Mouse (Mus musculus) limb, embryonic 14.5 days (tissue): ENCODE measurements at regions not wholly inside any gene's neighbourhood (a gene's known extent, or its start where the extent isn't known, plus 50 kb on each side); places are given as distances from the start of the nearest gene placed in this dataset.

Experiments
- ATAC-seq: fragments of 200-750 bp; cut with Nextera tagmentation; 2 replicates; pipeline ENCODE4 v1.8.0; 2017; ENCODE audit warnings: low read depth, moderate number of reproducible peaks, moderate TSS enrichment; ENCODE audit not compliant: low FRiP score
- DNase-seq: peaks from one replicate; pipeline ENCODE4 v3.0.0-alpha.2; 2015; ENCODE audit warnings: low spot score
- H3K27ac ChIP-seq: fragments of 300-500 bp; sonication (generic); replicated peaks from 2 replicates; pipeline ENCODE4 v1.5.1; 2014; ENCODE audit warnings: low read depth, mild to moderate bottlenecking, low read length, moderate library complexity, mixed read lengths
- H3K27me3 ChIP-seq: fragments of 300-500 bp; sonication (generic); 2 replicates; pipeline ENCODE4 v1.6.1; 2014; ENCODE audit warnings: low read length, mixed read lengths; ENCODE audit not compliant: control insufficient read depth, insufficient read depth
- H3K36me3 ChIP-seq: fragments of 300-500 bp; sonication (generic); 2 replicates; pipeline ENCODE4 v1.6.1; 2014; ENCODE audit warnings: mild to moderate bottlenecking, low read length, moderate library complexity, mixed read lengths; ENCODE audit not compliant: control insufficient read depth, insufficient read depth
- H3K4me1 ChIP-seq: fragments of 300-500 bp; sonication (generic); 2 replicates; pipeline ENCODE4 v1.6.1; 2014; ENCODE audit warnings: antibody characterized with exemption, low read length, mixed read lengths; ENCODE audit not compliant: control insufficient read depth, insufficient read depth
- H3K4me2 ChIP-seq: fragments of 300-500 bp; sonication (generic); replicated peaks from 2 replicates; pipeline ENCODE4 v1.6.1; 2014; ENCODE audit warnings: low read depth, mild to moderate bottlenecking, low read length, moderate library complexity; ENCODE audit not compliant: severe bottlenecking
- H3K4me3 ChIP-seq: fragments of 300-500 bp; sonication (generic); replicated peaks from 2 replicates; pipeline ENCODE4 v1.5.1; 2014; ENCODE audit warnings: low read length
- H3K9ac ChIP-seq: fragments of 300-500 bp; sonication (generic); 2 replicates; pipeline ENCODE4 v1.6.1; 2014; ENCODE audit warnings: mild to moderate bottlenecking, low read depth, low read length, moderate library complexity; ENCODE audit not compliant: severe bottlenecking
- H3K9me3 ChIP-seq: fragments of 300-500 bp; sonication (generic); 2 replicates; pipeline ENCODE4 v1.6.1; 2016; ENCODE audit warnings: low read length; ENCODE audit not compliant: control insufficient read depth
- POLR2A ChIP-seq: fragments of 200-500 bp; IDR thresholded peaks from 2 replicates; pipeline ENCODE4 v1.8.0; 2012; ENCODE audit warnings: inconsistent platforms, mild to moderate bottlenecking, moderate library complexity, borderline replicate concordance; ENCODE audit not compliant: insufficient read depth, insufficient read length; ENCODE audit errors: extremely low read depth
- WGBS: fragments of 180-500 bp; shearing (Covaris S2); extraction: QIAGEN DNeasy Blood & Tissue Kit; methylation state at CpG from one replicate; pipeline ENCODE4 v1.1.7; 2014; 5-methylcytosine and 5-hydroxymethylcytosine counted together

DNA sequence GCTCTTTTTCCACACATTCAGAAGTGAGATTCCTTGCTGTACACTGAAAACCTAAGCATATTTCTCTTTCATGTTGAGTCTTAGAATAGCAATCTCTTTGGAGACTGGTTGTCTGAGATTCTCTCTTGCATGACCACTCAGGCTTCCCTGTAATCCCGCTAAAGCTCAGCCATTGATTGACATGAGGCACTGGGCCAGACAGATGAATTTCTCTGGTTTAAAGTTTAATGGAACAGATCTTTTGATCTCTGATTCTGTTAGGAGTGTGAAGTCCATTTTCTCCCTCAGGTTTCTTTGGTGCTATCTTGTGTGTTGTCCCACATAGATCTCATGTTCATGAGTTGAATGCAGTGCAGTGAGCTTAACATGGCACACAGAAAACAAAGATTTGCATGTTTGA lies 435.4 kb upstream of the Gpc5 start:
- WGBS: 76% methylated on average over 1 of the region's 1 CpGs
- Histone ChIP-seq H3K4me2 (no peak overlapping the region), H3K36me3 (no peaks in the 10 kb centered on the region), H3K9me3 (no peaks in the 10 kb centered on the region), H3K4me1 (no peaks in the 10 kb centered on the region), H3K27me3 (no peaks in the 10 kb centered on the region), H3K4me3 (no peak overlapping the region), H3K27ac (no peak overlapping the region), H3K9ac (no peak overlapping the region)
- no peak for DNase-seq
- no peak for TF ChIP-seq POLR2A
- no peak for ATAC-seq

DNA sequence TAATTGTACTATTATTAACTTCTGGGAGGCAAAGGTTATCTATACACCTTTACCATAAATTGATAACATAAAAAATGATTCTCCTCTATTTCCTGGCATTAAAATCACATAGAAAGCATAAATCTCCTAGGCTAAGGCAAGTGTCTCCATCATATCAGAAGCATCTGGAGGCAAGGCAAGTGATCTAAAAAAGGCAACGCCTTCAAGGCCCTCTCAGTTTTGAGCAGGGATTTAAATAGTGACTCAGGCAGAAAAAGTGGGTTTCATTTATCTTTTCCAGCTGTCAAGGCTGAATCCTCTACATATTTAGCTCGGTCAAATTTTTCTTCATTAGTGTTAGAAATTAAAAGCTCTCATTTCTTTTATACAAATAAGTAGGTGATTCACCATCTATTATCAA lies 430.0 kb upstream of the Gpc5 start:
- no peak overlapping the region for H3K4me2 ChIP-seq
- no peak overlapping the region for H3K27ac ChIP-seq
- H3K9ac ChIP-seq: no peak overlapping the region
- DNase-seq: no peak
- no peak for ATAC-seq
- WGBS: 55% methylated on average over 2 of the region's 2 CpGs
- no peaks in the 10 kb centered on the region for H3K4me1 ChIP-seq
- no peaks in the 10 kb centered on the region for H3K9me3 ChIP-seq
- no peak overlapping the region for H3K4me3 ChIP-seq
- no peaks in the 10 kb centered on the region for H3K36me3 ChIP-seq
- no peaks in the 10 kb centered on the region for H3K27me3 ChIP-seq
- no peak for TF ChIP-seq POLR2A

DNA sequence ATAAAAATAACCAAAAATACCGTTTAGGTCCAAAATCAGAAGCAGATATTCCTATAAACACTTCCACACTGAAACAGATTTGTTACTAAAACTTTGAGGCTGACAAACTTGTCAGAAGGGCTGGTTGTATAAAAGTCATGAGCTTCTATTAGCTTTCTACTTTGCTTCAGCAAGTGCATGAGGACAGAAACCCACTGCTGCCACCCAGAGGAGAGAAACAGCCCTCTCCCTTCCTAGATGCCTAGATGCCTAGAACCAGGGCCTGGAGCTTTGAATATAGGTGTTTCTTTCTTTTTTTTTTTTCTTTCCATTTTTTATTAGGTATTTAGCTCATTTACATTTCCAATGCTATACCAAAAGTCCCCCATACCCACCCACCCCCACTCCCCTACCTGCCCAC lies 406.9 kb upstream of the Gpc5 start:
- no peak for TF ChIP-seq POLR2A
- WGBS: 53% methylated on average over 1 of the region's 1 CpGs
- ATAC-seq: no peak
- no peaks in the 10 kb centered on the region for H3K9me3 ChIP-seq
- no peak overlapping the region for H3K4me2 ChIP-seq
- no peak overlapping the region for H3K9ac ChIP-seq
- H3K36me3 ChIP-seq: no peaks in the 10 kb centered on the region
- DNase-seq: no peak
- no peaks in the 10 kb centered on the region for H3K4me1 ChIP-seq
- H3K27me3 ChIP-seq: no peaks in the 10 kb centered on the region
- H3K27ac ChIP-seq: no peak overlapping the region
- no peak overlapping the region for H3K4me3 ChIP-seq

DNA sequence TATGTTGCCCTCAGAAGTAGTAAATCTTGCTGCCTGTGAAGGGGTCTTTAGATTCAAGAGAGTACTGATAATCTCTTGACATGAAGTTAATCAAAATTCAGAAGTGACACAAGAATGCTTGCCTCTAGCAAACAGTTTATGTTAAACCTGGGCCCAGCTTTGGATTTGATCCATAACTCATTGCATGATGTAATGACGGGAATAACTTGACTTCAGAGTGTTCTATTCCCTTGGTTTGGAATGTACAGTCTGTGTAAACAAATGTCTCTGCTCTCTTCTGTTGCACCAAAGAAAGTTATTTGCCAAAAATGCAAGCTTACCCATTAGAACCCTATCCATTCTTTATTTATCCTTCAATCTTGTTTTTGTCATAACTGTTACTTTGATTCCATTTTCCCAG lies 397.1 kb upstream of the Gpc5 start:
- H3K27me3 ChIP-seq: no peaks in the 10 kb centered on the region
- WGBS: 70% methylated on average over 1 of the region's 1 CpGs
- H3K36me3 ChIP-seq: no peaks in the 10 kb centered on the region
- H3K9me3 ChIP-seq: no peaks in the 10 kb centered on the region
- ATAC-seq (no peak), DNase-seq (no peak)
- TF ChIP-seq POLR2A: no peak
- H3K4me2 ChIP-seq: no peak overlapping the region
- no peak overlapping the region for H3K9ac ChIP-seq
- no peak overlapping the region for H3K4me3 ChIP-seq
- H3K27ac ChIP-seq: no peak overlapping the region
- H3K4me1 ChIP-seq: no peaks in the 10 kb centered on the region

DNA sequence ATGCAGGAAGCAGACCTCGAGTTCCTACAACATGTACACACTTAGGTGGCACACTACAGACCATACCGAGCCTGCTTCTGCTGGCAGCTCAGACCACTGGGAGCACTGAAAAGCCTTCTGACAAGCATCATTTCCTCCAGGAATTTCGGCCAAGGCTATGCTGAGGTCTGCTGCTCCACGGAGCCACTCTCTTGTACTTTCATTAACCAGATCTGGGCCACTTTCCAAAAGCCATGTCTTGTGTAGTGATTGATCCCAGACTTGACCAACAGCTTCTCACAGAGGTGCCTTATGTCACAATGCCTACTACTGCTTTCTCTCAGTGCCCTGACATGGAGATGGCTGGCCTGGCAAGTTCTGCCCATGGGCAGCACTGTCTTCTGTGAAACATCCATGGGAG lies 394.5 kb upstream of the Gpc5 start:
- Histone ChIP-seq H3K4me2 (no peak overlapping the region), H3K4me3 (no peak overlapping the region), H3K4me1 (no peaks in the 10 kb centered on the region), H3K9me3 (no peaks in the 10 kb centered on the region), H3K36me3 (no peaks in the 10 kb centered on the region), H3K9ac (no peak overlapping the region), H3K27ac (no peak overlapping the region), H3K27me3 (no peaks in the 10 kb centered on the region)
- TF ChIP-seq POLR2A: no peak
- 45% methylated on average over 4 of the region's 4 CpGs for WGBS
- no peak for ATAC-seq
- no peak for DNase-seq

DNA sequence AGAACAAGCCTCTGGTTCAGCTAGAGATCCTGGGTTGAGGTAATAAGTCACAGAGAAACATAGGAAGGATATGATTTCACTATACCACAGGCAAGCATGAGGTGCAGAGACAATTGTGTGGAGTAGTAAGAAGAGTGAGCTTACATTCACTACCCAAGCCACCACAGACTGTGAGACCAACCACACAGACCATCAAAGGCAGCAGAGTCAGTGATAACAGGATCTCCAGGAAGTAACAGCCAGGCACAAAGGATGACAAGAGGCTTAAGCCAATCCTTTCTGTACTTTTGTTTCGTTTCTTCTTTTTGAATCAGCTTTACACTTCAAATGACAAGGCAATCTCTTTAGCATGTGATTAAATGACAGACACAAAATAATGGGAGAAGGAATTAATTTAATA lies 368.9 kb upstream of the Gpc5 start:
- no peak overlapping the region for H3K27ac ChIP-seq
- no peaks in the 10 kb centered on the region for H3K9me3 ChIP-seq
- no peaks in the 10 kb centered on the region for H3K27me3 ChIP-seq
- H3K4me2 ChIP-seq: no peak overlapping the region
- no peak for ATAC-seq
- H3K4me3 ChIP-seq: no peak overlapping the region
- H3K4me1 ChIP-seq: no peaks in the 10 kb centered on the region
- WGBS: 56% methylated on average over 1 of the region's 1 CpGs
- TF ChIP-seq POLR2A: no peak
- no peaks in the 10 kb centered on the region for H3K36me3 ChIP-seq
- DNase-seq: no peak
- no peak overlapping the region for H3K9ac ChIP-seq
